Mouse (Mus musculus): ENCODE data around the gene Gm13283. TPM values are rescaled to one million over a fixed set of nuclear protein-coding genes. Genes with fewer than 3 reads are reported as not detected.
A peak's percentile ranks its signal among the peaks of the same experiment; 100 is the strongest.
"Not testable (repeated sequence)": the region's sequence is repeated elsewhere in the genome, so short reads cannot be mapped to it uniquely, and the experiment has no call there.

Gm13283 gene
- polyA plus RNA-seq, 1 experiment from 2014 or later = not detected

GRCm38 (mm10) chr4:88805231-88805630 is 45.3 kb downstream of the Gm13283 start, which contains the start of gene Gm13288:
TSS of gene Gm13288 (plus strand) at chr4:88805531.
- H3K27ac ChIP-seq; H3K4me3 ChIP-seq (replicated peaks); ATAC-seq; H3K9ac ChIP-seq (replicated peaks); H3K4me1 ChIP-seq (replicated peaks); H3K36me3 ChIP-seq; H3K9me3 ChIP-seq: not testable (repeated sequence)
- Histone ChIP-seq H3K4me2 (replicated peaks) (peak within 1 kb of the TSS; percentile 45), H3K27me3 (peaks cover 15% of the 10 kb centered on the region; the same call in 1 of the 2 replicates)
- no CpG with 5 or more reads among the region's 8 CpGs for WGBS

- H3K9ac ChIP-seq (replicated peaks); H3K27ac ChIP-seq; ATAC-seq; H3K36me3 ChIP-seq; H3K9me3 ChIP-seq; H3K4me3 ChIP-seq (replicated peaks); H3K4me1 ChIP-seq (replicated peaks): not testable (repeated sequence)
- Histone ChIP-seq H3K27me3 (peaks cover 15% of the 10 kb centered on the region; the same call in 1 of the 2 replicates), H3K4me2 (replicated peaks) (peak overlapping the region; percentile 45)
- WGBS = no CpG with 5 or more reads among the region's 34 CpGs
Measured at GRCm38 (mm10) chr4:88805761-88806160, 45.8 kb downstream of the Gm13283 start.

Other genes starting within 250 kb of the Gm13283 start
- gene Ifnb1, start 237.3 kb upstream of the Gm13283 start, polyA plus RNA-seq (2015; fragmentation: Nextera tagmentation; extraction: Ambion mirVana) = not detected in 2 replicates
- not detected in 2 replicates for gene Ifna15, start 201.9 kb upstream of the Gm13283 start, polyA plus RNA-seq (2015; fragmentation: Nextera tagmentation; extraction: Ambion mirVana)
- not detected in 2 replicates for gene Ifna14, start 188.3 kb upstream of the Gm13283 start, polyA plus RNA-seq (2015; fragmentation: Nextera tagmentation; extraction: Ambion mirVana)
- gene Ifna9, start 167.7 kb upstream of the Gm13283 start, polyA plus RNA-seq (2015; fragmentation: Nextera tagmentation; extraction: Ambion mirVana) = not detected in 2 replicates
- not detected in 2 replicates for gene Ifna12, start 156.7 kb upstream of the Gm13283 start, polyA plus RNA-seq (2015; fragmentation: Nextera tagmentation; extraction: Ambion mirVana)
- not detected in 2 replicates for gene C87499, start 125.7 kb upstream of the Gm13283 start, polyA plus RNA-seq (2015; fragmentation: Nextera tagmentation; extraction: Ambion mirVana)
- not detected in 2 replicates for gene Ifna13, start 115.7 kb upstream of the Gm13283 start, polyA plus RNA-seq (2015; fragmentation: Nextera tagmentation; extraction: Ambion mirVana)
- gene Ifna16, start 83.2 kb upstream of the Gm13283 start, polyA plus RNA-seq (2015; fragmentation: Nextera tagmentation; extraction: Ambion mirVana) = not detected in 2 replicates
- not detected in 2 replicates for gene Ifna2, start 76.2 kb upstream of the Gm13283 start, polyA plus RNA-seq (2015; fragmentation: Nextera tagmentation; extraction: Ambion mirVana)
- gene Ifnab, start 68.8 kb upstream of the Gm13283 start, polyA plus RNA-seq (2015; fragmentation: Nextera tagmentation; extraction: Ambion mirVana) = not detected in 2 replicates
- 1.6 and 1.7 TPM in 2 replicates for gene Gm26566, start 38.3 kb upstream of the Gm13283 start, polyA plus RNA-seq (2015; fragmentation: Nextera tagmentation; extraction: Ambion mirVana)
- 132 and 146 TPM in 2 replicates for gene Klhl9, start 37.7 kb upstream of the Gm13283 start, polyA plus RNA-seq (2015; fragmentation: Nextera tagmentation; extraction: Ambion mirVana)
- gene Gm13271, start 5.3 kb upstream of the Gm13283 start, polyA plus RNA-seq (2015; fragmentation: Nextera tagmentation; extraction: Ambion mirVana) = not detected in 2 replicates
- gene Gm13290, start 13.7 kb downstream of the Gm13283 start, polyA plus RNA-seq (2015; fragmentation: Nextera tagmentation; extraction: Ambion mirVana) = not detected in 2 replicates
- not detected in 2 replicates for gene Gm13289, start 16.8 kb downstream of the Gm13283 start, polyA plus RNA-seq (2015; fragmentation: Nextera tagmentation; extraction: Ambion mirVana)
- not detected in 2 replicates for gene Gm13272, start 19.7 kb downstream of the Gm13283 start, polyA plus RNA-seq (2015; fragmentation: Nextera tagmentation; extraction: Ambion mirVana)
- 0.22 TPM in 1 of 2 replicates, not detected in the other for gene Ifnz, start 22.0 kb downstream of the Gm13283 start, polyA plus RNA-seq (2015; fragmentation: Nextera tagmentation; extraction: Ambion mirVana)
- gene Gm13276, start 25.6 kb downstream of the Gm13283 start, polyA plus RNA-seq (2015; fragmentation: Nextera tagmentation; extraction: Ambion mirVana) = not detected in 2 replicates
- gene Gm13277, start 28.5 kb downstream of the Gm13283 start, polyA plus RNA-seq (2015; fragmentation: Nextera tagmentation; extraction: Ambion mirVana) = not detected in 2 replicates
- gene Gm13278, start 31.4 kb downstream of the Gm13283 start, polyA plus RNA-seq (2015; fragmentation: Nextera tagmentation; extraction: Ambion mirVana) = not detected in 2 replicates
- not detected in 2 replicates for gene Gm13275, start 34.4 kb downstream of the Gm13283 start, polyA plus RNA-seq (2015; fragmentation: Nextera tagmentation; extraction: Ambion mirVana)
- not detected in 2 replicates for gene Gm13279, start 37.3 kb downstream of the Gm13283 start, polyA plus RNA-seq (2015; fragmentation: Nextera tagmentation; extraction: Ambion mirVana)
- gene Gm13285, start 39.5 kb downstream of the Gm13283 start, polyA plus RNA-seq (2015; fragmentation: Nextera tagmentation; extraction: Ambion mirVana) = 0.19 and 0.28 TPM in 2 replicates
- not detected in 2 replicates for gene Gm13287, start 43.1 kb downstream of the Gm13283 start, polyA plus RNA-seq (2015; fragmentation: Nextera tagmentation; extraction: Ambion mirVana)
- gene Gm13288, start 45.4 kb downstream of the Gm13283 start, polyA plus RNA-seq (2015; fragmentation: Nextera tagmentation; extraction: Ambion mirVana) = not detected in 2 replicates
- gene Ifna7, start 56.1 kb downstream of the Gm13283 start, polyA plus RNA-seq (2015; fragmentation: Nextera tagmentation; extraction: Ambion mirVana) = not detected in 2 replicates
- not detected in 2 replicates for gene Ifna11, start 59.8 kb downstream of the Gm13283 start, polyA plus RNA-seq (2015; fragmentation: Nextera tagmentation; extraction: Ambion mirVana)
- gene Ifna6, start 67.3 kb downstream of the Gm13283 start, polyA plus RNA-seq (2015; fragmentation: Nextera tagmentation; extraction: Ambion mirVana) = not detected in 2 replicates
- gene Ifna5, start 75.4 kb downstream of the Gm13283 start, polyA plus RNA-seq (2015; fragmentation: Nextera tagmentation; extraction: Ambion mirVana) = not detected in 2 replicates
- not detected in 2 replicates for gene Ifna4, start 81.7 kb downstream of the Gm13283 start, polyA plus RNA-seq (2015; fragmentation: Nextera tagmentation; extraction: Ambion mirVana)
- not detected in 2 replicates for gene Ifna1, start 90.0 kb downstream of the Gm13283 start, polyA plus RNA-seq (2015; fragmentation: Nextera tagmentation; extraction: Ambion mirVana)
- gene Ifne, start 120.1 kb downstream of the Gm13283 start, polyA plus RNA-seq (2015; fragmentation: Nextera tagmentation; extraction: Ambion mirVana) = not detected in 2 replicates